Mouse (Mus musculus) bone marrow macrophage, adult 2 months (primary cell): ENCODE measurements around the gene Top2a.

Experiments
- CTCF ChIP-seq: IDR thresholded peaks from 2 replicates; pipeline ENCODE4 v1.5.1; 2012; ENCODE audit warnings: low read depth, mild to moderate bottlenecking, low read length, moderate library complexity
- POLR2A ChIP-seq: IDR thresholded peaks from 2 replicates; pipeline ENCODE4 v1.6.1; 2012; ENCODE audit warnings: mild to moderate bottlenecking, low read depth, low read length, borderline replicate concordance

- no peak for TF ChIP-seq POLR2A
- TF ChIP-seq CTCF = no peak
Observed at GRCm38 (mm10) chr11:98979356-98979755, 44.6 kb downstream of the Top2a start.
